Mouse (Mus musculus) olfactory bulb, adult 2 months (tissue): ENCODE results near the gene Chn1.

Experiments used
- CTCF ChIP-seq: fragments of 200-500 bp; IDR thresholded peaks from 2 replicates; pipeline ENCODE4 v1.5.1; 2012; ENCODE audit warnings: low read depth, mild to moderate bottlenecking, low read length, moderate library complexity; ENCODE audit not compliant: insufficient read depth
- POLR2A ChIP-seq: fragments of 200-500 bp; IDR thresholded peaks from 2 replicates; pipeline ENCODE4 v1.6.1; 2012; ENCODE audit warnings: mild to moderate bottlenecking, low read depth, low read length, moderate library complexity; ENCODE audit not compliant: insufficient read depth

- TF ChIP-seq POLR2A (no peak), CTCF (no peak)
Observed at GRCm38 (mm10) chr2:73562656-73563055, 212.5 kb downstream of the Chn1 start.
